8 mouse cellular contexts compared by ENCODE assay signal in the genomic region with DNA sequence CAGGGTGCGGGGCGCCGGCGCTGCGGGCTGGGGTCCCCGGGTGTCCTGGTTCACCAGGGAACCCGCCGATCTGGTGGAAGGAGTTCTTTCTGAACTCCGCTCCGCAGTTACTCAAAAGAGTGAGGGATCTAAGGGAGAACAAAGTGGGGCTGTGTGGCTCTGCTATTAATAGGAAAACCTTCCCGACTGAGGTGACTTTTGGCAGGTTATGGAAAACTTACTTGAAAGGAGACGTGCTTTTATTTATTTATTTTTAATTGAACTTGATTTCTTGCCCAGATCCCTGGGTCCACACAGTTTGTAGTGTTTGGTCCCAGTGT. TPM values are rescaled to one million over a fixed set of nuclear protein-coding genes. Genes with fewer than 3 reads are reported as not detected.
A peak's percentile ranks its signal among the peaks of the same experiment; 100 is the strongest.
DNase-seq lines count a peak whose midpoint lies in the region; ATAC-seq and TF ChIP-seq lines count a peak whose summit lies in the region.

No protein-coding gene starts in this region.

- no peaks in the 10 kb centered on the region for H3K27me3 ChIP-seq in heart, embryonic 11.5 days (ENCODE audit: control insufficient read depth, insufficient read depth, low read length)
- H3K27me3 ChIP-seq in C2C12 (ENCODE audit: control insufficient read depth, insufficient read depth, insufficient read length) = no peaks in the 10 kb centered on the region
- H3K27me3 ChIP-seq in forebrain, embryonic 14.5 days (replicated peaks; ENCODE audit: control insufficient read depth, insufficient read depth, low read length) = no peaks in the 10 kb centered on the region
- H3K27me3 ChIP-seq in liver, embryonic 15.5 days = peaks cover 7% of the 10 kb centered on the region; the same call in 1 of the 2 replicates

- 0% methylated on average over 12 of the region's 12 CpGs for WGBS in heart, embryonic 11.5 days (ENCODE audit: insufficient replicate concordance)
- 2% methylated on average over 12 of the region's 12 CpGs for WGBS in forebrain, embryonic 14.5 days
- WGBS in liver, embryonic 15.5 days (ENCODE audit: insufficient replicate concordance) = under 1% methylated on average over 12 of the region's 12 CpGs

- no peaks in the 10 kb centered on the region for H3K9me3 ChIP-seq in heart, embryonic 11.5 days (replicated peaks; ENCODE audit: control insufficient read depth, low read length)
- no peaks in the 10 kb centered on the region for H3K9me3 ChIP-seq in forebrain, embryonic 14.5 days (replicated peaks; ENCODE audit: control insufficient read depth, low read length)
- H3K9me3 ChIP-seq in liver, embryonic 15.5 days (replicated peaks) = no peaks in the 10 kb centered on the region

- peak overlapping the region; percentile 71 for H3K4me2 ChIP-seq in heart, embryonic 11.5 days
- H3K4me2 ChIP-seq in forebrain, embryonic 14.5 days (ENCODE audit: low read length) = peak overlapping the region; percentile 71
- H3K4me2 ChIP-seq in liver, embryonic 15.5 days = peak overlapping the region; percentile 70

- TF ChIP-seq CTCF in C2C12 (IDR thresholded peaks at IDR 0.05; ENCODE audit: control insufficient read depth, insufficient read depth, insufficient read length) = no peak

- peak overlapping the region; percentile 92 for H3K9ac ChIP-seq in heart, embryonic 11.5 days (ENCODE audit: low read depth, low read length)
- H3K9ac ChIP-seq in forebrain, embryonic 14.5 days (ENCODE audit: low read length) = peak overlapping the region; percentile 89
- peak overlapping the region; percentile 96 for H3K9ac ChIP-seq in liver, embryonic 15.5 days

- peak overlapping the region; percentile 99 for H3K4me3 ChIP-seq in heart, embryonic 11.5 days (ENCODE audit: low read depth, low read length)
- peak overlapping the region; percentile 82 for H3K4me3 ChIP-seq in C2C12 (ENCODE audit: insufficient read depth, poor library complexity, severe bottlenecking)
- H3K4me3 ChIP-seq in forebrain, embryonic 14.5 days (ENCODE audit: low read depth, low read length) = peak overlapping the region; percentile 96
- peak overlapping the region; percentile 98 for H3K4me3 ChIP-seq in liver, embryonic 15.5 days (replicated peaks)

- peaks cover 9% of the 10 kb centered on the region for H3K36me3 ChIP-seq in heart, embryonic 11.5 days (ENCODE audit: control insufficient read depth, insufficient read depth, low read length)
- H3K36me3 ChIP-seq in C2C12 (ENCODE audit: control insufficient read depth, insufficient read depth) = peaks cover 26% of the 10 kb centered on the region
- peaks cover 23% of the 10 kb centered on the region for H3K36me3 ChIP-seq in forebrain, embryonic 14.5 days (ENCODE audit: control insufficient read depth, insufficient read depth, low read length)
- peaks cover 30% of the 10 kb centered on the region for H3K36me3 ChIP-seq in liver, embryonic 15.5 days (replicated peaks)

- H3ac ChIP-seq in C2C12 (ENCODE audit: control insufficient read depth, insufficient read length, low read depth) = peak overlapping the region; percentile 85

- H3K79me3 ChIP-seq in C2C12 (ENCODE audit: low read depth) = peaks cover 12% of the 10 kb centered on the region

- peak overlapping the region; percentile 92 for H3K27ac ChIP-seq in heart, embryonic 11.5 days (ENCODE audit: low read depth, low read length)
- H3K27ac ChIP-seq in forebrain, embryonic 14.5 days (ENCODE audit: low read depth, low read length) = peak overlapping the region; percentile 68; the same call in 1 of the 2 replicates
- H3K27ac ChIP-seq in liver, embryonic 15.5 days (replicated peaks) = peak overlapping the region; percentile 99

- peaks cover 16% of the 10 kb centered on the region for H3K79me2 ChIP-seq in C2C12 (ENCODE audit: control insufficient read depth, insufficient read depth)

- H3K4me1 ChIP-seq in heart, embryonic 11.5 days (ENCODE audit: control insufficient read depth, insufficient read depth, low read length) = no peaks in the 10 kb centered on the region; the same call in 1 of the 2 replicates
- peaks cover 7% of the 10 kb centered on the region; the same call in 1 of the 2 replicates for H3K4me1 ChIP-seq in forebrain, embryonic 14.5 days (ENCODE audit: control insufficient read depth, insufficient read depth, low read length)
- peaks cover 18% of the 10 kb centered on the region for H3K4me1 ChIP-seq in liver, embryonic 15.5 days (replicated peaks)

- ATAC-seq in heart, embryonic 11.5 days (replicated peaks; ENCODE audit: insufficient number of reproducible peaks, low FRiP score, low TSS enrichment) = no peak; the same call in 1 of the 2 replicates
- no peak for ATAC-seq in forebrain, embryonic 14.5 days
- ATAC-seq in liver, embryonic 15.5 days (ENCODE audit: insufficient read depth) = no peak

- DNase-seq in heart, postnatal 4 days = no peak
- DNase-seq in forebrain, embryonic 14.5 days (ENCODE audit: low spot score) = peak; percentile 13
- no peak for DNase-seq in cerebellum, postnatal 4 days (ENCODE audit: low spot score in 2 of 2)
- DNase-seq in gastrocnemius, postnatal 25 days = no peak
- no peak for DNase-seq in urinary bladder, adult 18-20 months (ENCODE audit: low spot score in 2 of 2)

TF ChIP-seq in C2C12, 6 proteins besides CTCF, POLR2A, EP300 and RAD21:
- TF ChIP-seq CEBPB (IDR thresholded peaks at IDR 0.05; ENCODE audit: low read depth) (no peak), FOSL1 (IDR thresholded peaks at IDR 0.05; ENCODE audit: insufficient read depth, low read length, poor library complexity, severe bottlenecking) (no peak), MAX (IDR thresholded peaks at IDR 0.05) (no peak), USF1 (IDR thresholded peaks at IDR 0.05; ENCODE audit: low read depth) (no peak), MYOD1 (IDR thresholded peaks at IDR 0.05; ENCODE audit: control insufficient read depth, insufficient read length, low read depth) (no peak), MYOG (IDR thresholded peaks at IDR 0.05; ENCODE audit: control insufficient read depth, extremely low read depth, insufficient read length) (no peak)

RNA-seq across cellular contexts. Expression of gene Yipf4, which starts 0.6 kb away (rescaled TPM):
- polyA plus RNA-seq in heart, embryonic 11.5 days (2014; fragmentation: Nextera tagmentation; extraction: Ambion mirVana) = 43.2 and 52.2 TPM in 2 replicates
- total RNA-seq in heart, postnatal 4 days (2021) = 10 to 100 TPM; 59.7 to 60.5 TPM
- polyA plus RNA-seq in C2C12 (2012; fragmentation: generic; extraction: Trizol) = 21.6 TPM
- 65.7 and 67.4 TPM in 2 replicates for polyA plus RNA-seq in forebrain, embryonic 14.5 days (2014; fragmentation: Nextera tagmentation; extraction: Ambion mirVana)
- polyA plus RNA-seq in liver, embryonic 15.5 days (2015; fragmentation: Nextera tagmentation; extraction: Ambion mirVana) = 67.7 and 74.2 TPM in 2 replicates
- total RNA-seq in gastrocnemius, postnatal 25 days (2021) = 10 to 100 TPM; 25.8 to 30.1 TPM

RNA-seq across cellular contexts. Expression of gene Nlrc4, which starts 30.9 kb away (rescaled TPM):
- 0.17 TPM in 2 replicates for polyA plus RNA-seq in heart, embryonic 11.5 days (2014; fragmentation: Nextera tagmentation; extraction: Ambion mirVana)
- total RNA-seq in heart, postnatal 4 days (2021) = under 1 TPM; 0.11 to 0.19 TPM
- 0.01 TPM for polyA plus RNA-seq in C2C12 (2012; fragmentation: generic; extraction: Trizol)
- 0.18 and 0.32 TPM in 2 replicates for polyA plus RNA-seq in forebrain, embryonic 14.5 days (2014; fragmentation: Nextera tagmentation; extraction: Ambion mirVana)
- polyA plus RNA-seq in liver, embryonic 15.5 days (2015; fragmentation: Nextera tagmentation; extraction: Ambion mirVana) = 0.48 and 0.58 TPM in 2 replicates
- total RNA-seq in gastrocnemius, postnatal 25 days (2021) = under 1 TPM; 0.08 to 0.15 TPM

RNA-seq across cellular contexts. Expression of gene Birc6, which starts 38.2 kb away (rescaled TPM):
- polyA plus RNA-seq in heart, embryonic 11.5 days (2014; fragmentation: Nextera tagmentation; extraction: Ambion mirVana) = 70.4 and 84.8 TPM in 2 replicates
- total RNA-seq in heart, postnatal 4 days (2021) = 100 to 1,000 TPM; 110 to 119 TPM
- polyA plus RNA-seq in C2C12 (2012; fragmentation: generic; extraction: Trizol) = 25.5 TPM
- 63.7 and 83.4 TPM in 2 replicates for polyA plus RNA-seq in forebrain, embryonic 14.5 days (2014; fragmentation: Nextera tagmentation; extraction: Ambion mirVana)
- polyA plus RNA-seq in liver, embryonic 15.5 days (2015; fragmentation: Nextera tagmentation; extraction: Ambion mirVana) = 25.3 and 26.1 TPM in 2 replicates
- total RNA-seq in gastrocnemius, postnatal 25 days (2021) = 10 to 100 TPM; 50.0 to 53.7 TPM
